Mouse (Mus musculus) forebrain, embryonic 16.5 days (tissue): ENCODE measurements at regions not wholly inside any gene's neighbourhood (a gene's known extent, or its start where the extent isn't known, plus 50 kb on each side); places are given as distances from the start of the nearest gene placed in this dataset.

ENCODE experiments used
- ATAC-seq: fragments of 200-750 bp; cut with Nextera tagmentation; 2 replicates; pipeline ENCODE4 v1.8.0; 2017; ENCODE audit warnings: mild to moderate bottlenecking, moderate library complexity
- H3K27ac ChIP-seq: fragments of 300-500 bp; sonication (generic); 2 replicates; pipeline ENCODE4 v1.5.1; 2014; ENCODE audit warnings: low read length, control low read depth
- H3K27me3 ChIP-seq: fragments of 300-500 bp; sonication (generic); replicated peaks from 2 replicates; pipeline ENCODE4 v1.6.1; 2014; ENCODE audit warnings: low read length; ENCODE audit not compliant: control insufficient read depth, insufficient read depth
- H3K36me3 ChIP-seq: fragments of 300-500 bp; sonication (generic); 2 replicates; pipeline ENCODE4 v1.6.1; 2014; ENCODE audit not compliant: control insufficient read depth, insufficient read depth
- H3K4me1 ChIP-seq: fragments of 300-500 bp; sonication (generic); replicated peaks from 2 replicates; pipeline ENCODE4 v1.6.1; 2014; ENCODE audit warnings: low read length; ENCODE audit not compliant: control insufficient read depth, insufficient read depth
- H3K4me2 ChIP-seq: fragments of 300-500 bp; sonication (generic); 2 replicates; pipeline ENCODE4 v1.6.1; 2014; ENCODE audit warnings: mild to moderate bottlenecking, low read length, control low read depth
- H3K4me3 ChIP-seq: fragments of 300-500 bp; sonication (generic); replicated peaks from 2 replicates; pipeline ENCODE4 v1.5.1; 2014; ENCODE audit warnings: mild to moderate bottlenecking, low read length, control low read depth
- H3K9ac ChIP-seq: fragments of 300-500 bp; sonication (generic); replicated peaks from 2 replicates; pipeline ENCODE4 v1.6.1; 2014; ENCODE audit warnings: low read depth, low read length, control low read depth
- H3K9me3 ChIP-seq: fragments of 300-500 bp; sonication (generic); 2 replicates; pipeline ENCODE4 v1.6.1; 2016; ENCODE audit warnings: low read length; ENCODE audit not compliant: control insufficient read depth
- WGBS: fragments of 180-500 bp; shearing (Covaris S2); extraction: QIAGEN DNeasy Blood & Tissue Kit; methylation state at CpG from one replicate; pipeline ENCODE4 v1.1.7; 2014; 5-methylcytosine and 5-hydroxymethylcytosine counted together

- Histone ChIP-seq H3K4me1 (no peaks in the 10 kb centered on the region), H3K9me3 (no peaks in the 10 kb centered on the region), H3K36me3 (no peaks in the 10 kb centered on the region), H3K4me2 (no peak overlapping the region), H3K4me3 (no peak overlapping the region), H3K27ac (no peak overlapping the region), H3K27me3 (no peaks in the 10 kb centered on the region), H3K9ac (no peak overlapping the region)
- WGBS, result 93% methylated on average over 9 of the region's 9 CpGs
- ATAC-seq, result no peak
Observed at GRCm38 (mm10) chr10:111789264-111789663, 183.2 kb upstream of the Krr1 start.

GRCm38 (mm10) chr10:111790911-111791310 lies 181.6 kb upstream of the Krr1 start:
- H3K27me3 ChIP-seq, result no peaks in the 10 kb centered on the region
- no peak overlapping the region for H3K9ac ChIP-seq
- H3K4me3 ChIP-seq, result no peak overlapping the region
- H3K4me1 ChIP-seq, result no peaks in the 10 kb centered on the region
- WGBS, result 97% methylated on average over 2 of the region's 2 CpGs
- no peak overlapping the region for H3K4me2 ChIP-seq
- H3K27ac ChIP-seq, result no peak overlapping the region
- no peak for ATAC-seq
- H3K9me3 ChIP-seq, result no peaks in the 10 kb centered on the region
- no peaks in the 10 kb centered on the region for H3K36me3 ChIP-seq

- Histone ChIP-seq H3K36me3 (no peaks in the 10 kb centered on the region), H3K27ac (no peak overlapping the region), H3K4me2 (no peak overlapping the region), H3K4me3 (no peak overlapping the region), H3K9ac (no peak overlapping the region), H3K27me3 (no peaks in the 10 kb centered on the region), H3K9me3 (no peaks in the 10 kb centered on the region), H3K4me1 (no peaks in the 10 kb centered on the region; the same call in 1 of the 2 replicates)
- WGBS, result 81% methylated on average over 5 of the region's 5 CpGs
- no peak for ATAC-seq
Observed at GRCm38 (mm10) chr10:111795056-111795455, 177.4 kb upstream of the Krr1 start.

- H3K4me1 ChIP-seq, result no peaks in the 10 kb centered on the region; the same call in 1 of the 2 replicates
- no peak overlapping the region for H3K4me3 ChIP-seq
- no peak overlapping the region for H3K27ac ChIP-seq
- no peak overlapping the region for H3K9ac ChIP-seq
- ATAC-seq, result no peak
- no peak overlapping the region for H3K4me2 ChIP-seq
- WGBS, result 89% methylated on average over 3 of the region's 3 CpGs
- H3K9me3 ChIP-seq, result no peaks in the 10 kb centered on the region
- H3K36me3 ChIP-seq, result no peaks in the 10 kb centered on the region
- H3K27me3 ChIP-seq, result no peaks in the 10 kb centered on the region
Observed at GRCm38 (mm10) chr10:111795756-111796155, 176.7 kb upstream of the Krr1 start.

GRCm38 (mm10) chr10:111798851-111799281 lies 173.6 kb upstream of the Krr1 start:
- Histone ChIP-seq H3K36me3 (no peaks in the 10 kb centered on the region), H3K9me3 (no peaks in the 10 kb centered on the region), H3K9ac (no peak overlapping the region), H3K4me1 (no peaks in the 10 kb centered on the region; the same call in 1 of the 2 replicates), H3K4me3 (no peak overlapping the region), H3K4me2 (no peak overlapping the region), H3K27ac (no peak overlapping the region), H3K27me3 (no peaks in the 10 kb centered on the region)
- 77% methylated on average over 7 of the region's 7 CpGs for WGBS
- ATAC-seq, result no peak

- no peak for ATAC-seq
- WGBS, result 24% methylated on average over 14 of the region's 14 CpGs
- Histone ChIP-seq H3K9ac (no peak overlapping the region), H3K36me3 (no peaks in the 10 kb centered on the region), H3K4me2 (no peak overlapping the region), H3K27ac (no peak overlapping the region), H3K4me3 (no peak overlapping the region), H3K9me3 (no peaks in the 10 kb centered on the region), H3K27me3 (no peaks in the 10 kb centered on the region), H3K4me1 (no peaks in the 10 kb centered on the region; the same call in 1 of the 2 replicates)
Observed at GRCm38 (mm10) chr10:111799850-111800589, 172.4 kb upstream of the Krr1 start.

GRCm38 (mm10) chr10:111800590-111800935 lies 171.9 kb upstream of the Krr1 start:
- H3K4me2 ChIP-seq, result no peak overlapping the region
- no peaks in the 10 kb centered on the region; the same call in 1 of the 2 replicates for H3K4me1 ChIP-seq
- H3K27ac ChIP-seq, result no peak overlapping the region
- 78% methylated on average over 3 of the region's 3 CpGs for WGBS
- no peak for ATAC-seq
- H3K9me3 ChIP-seq, result no peaks in the 10 kb centered on the region
- no peak overlapping the region for H3K4me3 ChIP-seq
- H3K36me3 ChIP-seq, result no peaks in the 10 kb centered on the region
- no peaks in the 10 kb centered on the region for H3K27me3 ChIP-seq
- H3K9ac ChIP-seq, result no peak overlapping the region

- Histone ChIP-seq H3K4me2 (no peak overlapping the region), H3K36me3 (no peaks in the 10 kb centered on the region), H3K27me3 (no peaks in the 10 kb centered on the region), H3K27ac (no peak overlapping the region), H3K4me1 (no peaks in the 10 kb centered on the region; the same call in 1 of the 2 replicates), H3K9ac (no peak overlapping the region), H3K9me3 (no peaks in the 10 kb centered on the region), H3K4me3 (no peak overlapping the region)
- ATAC-seq, result no peak
- 55% methylated on average over 12 of the region's 12 CpGs for WGBS
Observed at GRCm38 (mm10) chr10:111801021-111801793, 171.3 kb upstream of the Krr1 start.

GRCm38 (mm10) chr10:111801794-111802359 lies 170.6 kb upstream of the Krr1 start:
- Histone ChIP-seq H3K4me1 (no peaks in the 10 kb centered on the region; the same call in 1 of the 2 replicates), H3K36me3 (no peaks in the 10 kb centered on the region), H3K9ac (no peak overlapping the region), H3K9me3 (no peaks in the 10 kb centered on the region), H3K4me3 (no peak overlapping the region), H3K27ac (no peak overlapping the region), H3K4me2 (no peak overlapping the region), H3K27me3 (no peaks in the 10 kb centered on the region)
- 53% methylated on average over 12 of the region's 12 CpGs for WGBS
- ATAC-seq, result no peak
